Mouse (Mus musculus) CH12.LX (cell line): ENCODE measurements at regions not wholly inside any gene's neighbourhood (a gene's known extent, or its start where the extent isn't known, plus 50 kb on each side); places are given as distances from the start of the nearest gene placed in this dataset.

Source experiments
- CHD2 ChIP-seq: IDR thresholded peaks from 2 replicates; pipeline ENCODE4 v1.6.1; 2011; ENCODE audit warnings: low read length, improper control_type of control experiment
- CTCF ChIP-seq, 2 experiments: IDR thresholded peaks in 1 of 2; conservative IDR thresholded peaks in 1 of 2; 2 replicates each; pipeline ENCODE4 v1.5.1; 2011 to 2012; ENCODE audit warnings: low read depth in 2 of 2, low read length in 2 of 2, improper control_type of control experiment in 1 of 2, inconsistent platforms in 1 of 2, mild to moderate bottlenecking in 1 of 2, moderate library complexity in 1 of 2
- GABPA ChIP-seq: IDR thresholded peaks from 2 replicates; pipeline ENCODE4 v1.6.1; 2012; ENCODE audit warnings: low read depth, low read length, improper control_type of control experiment, inconsistent platforms; ENCODE audit not compliant: insufficient replicate concordance
- HCFC1 ChIP-seq: IDR thresholded peaks from 2 replicates; pipeline ENCODE4 v1.6.1; 2012; ENCODE audit warnings: low read depth, mild to moderate bottlenecking, inconsistent platforms, low read length, improper control_type of control experiment
- JUND ChIP-seq: conservative IDR thresholded peaks from 2 replicates; pipeline ENCODE4 v1.6.1; 2011; ENCODE audit warnings: low read depth, low read length, improper control_type of control experiment
- NRF1 ChIP-seq: IDR thresholded peaks from 2 replicates; pipeline ENCODE4 v1.6.1; 2014; ENCODE audit warnings: low read depth, mild to moderate bottlenecking, inconsistent platforms, low read length, improper control_type of control experiment, moderate library complexity
- POLR2A ChIP-seq: IDR thresholded peaks from 2 replicates; pipeline ENCODE4 v1.6.1; 2011; ENCODE audit warnings: low read depth, mild to moderate bottlenecking, improper control_type of control experiment, low read length
- SMC3 ChIP-seq: IDR thresholded peaks from 2 replicates; pipeline ENCODE4 v1.6.1; 2011; ENCODE audit warnings: low read depth, low read length, improper control_type of control experiment
- TBP ChIP-seq: conservative IDR thresholded peaks from 2 replicates; pipeline ENCODE4 v1.6.1; 2011; ENCODE audit warnings: low read depth, low read length, improper control_type of control experiment
- USF2 ChIP-seq: conservative IDR thresholded peaks from 2 replicates; pipeline ENCODE4 v1.6.1; 2011; ENCODE audit warnings: low read depth, low read length, improper control_type of control experiment
- ZKSCAN1 ChIP-seq: IDR thresholded peaks from 2 replicates; pipeline ENCODE4 v1.6.1; 2012; ENCODE audit warnings: low read depth, inconsistent platforms, low read length, improper control_type of control experiment, borderline replicate concordance
- ZNF384 ChIP-seq: IDR thresholded peaks from 2 replicates; pipeline ENCODE4 v1.6.1; 2012; ENCODE audit warnings: low read depth, low read length, improper control_type of control experiment, inconsistent platforms

DNA sequence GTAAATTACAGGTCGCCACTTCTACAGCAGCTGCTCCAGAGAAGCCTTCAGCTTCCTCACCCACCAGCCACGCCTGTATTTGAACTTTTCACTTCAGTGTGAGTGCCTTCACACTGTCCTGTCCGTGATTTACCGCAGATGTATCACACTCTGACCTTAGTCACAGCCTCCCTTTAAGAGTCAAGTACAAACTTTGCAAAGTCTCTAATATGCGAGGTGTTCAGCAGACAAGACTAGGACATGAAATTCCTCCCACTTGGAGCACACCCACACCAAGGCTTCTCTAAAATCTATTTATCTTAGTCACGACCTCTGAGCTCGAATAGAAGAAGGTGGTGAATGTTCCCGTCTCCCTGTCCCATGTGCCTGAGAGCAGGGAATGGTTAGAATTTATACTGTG lies 456.6 kb upstream of the Smim15 start:
- no peak for TF ChIP-seq CHD2
- no peak for TF ChIP-seq CTCF (conservative IDR thresholded peaks at IDR 0.05 in 1 of 2, IDR thresholded peaks at IDR 0.05 in 1 of 2; ENCODE audit: low read depth in 2 of 2, low read length in 2 of 2)
- no peak for TF ChIP-seq HCFC1
- TF ChIP-seq USF2: no peak
- no peak for TF ChIP-seq NRF1
- TF ChIP-seq POLR2A: no peak
- TF ChIP-seq JUND: no peak
- no peak for TF ChIP-seq ZNF384
- TF ChIP-seq SMC3: no peak
- no peak for TF ChIP-seq GABPA
- TF ChIP-seq ZKSCAN1: no peak
- no peak for TF ChIP-seq TBP
